In genomic region chr9:71772338-71772737, GRCm38 (mm10) we compare ENCODE assay signal across 8 mouse cellular contexts. TPM values are rescaled to one million over a fixed set of nuclear protein-coding genes. Genes with fewer than 3 reads are reported as not detected.
DNase-seq lines count a peak whose midpoint lies in the region; ATAC-seq and TF ChIP-seq lines count a peak whose summit lies in the region.

No protein-coding gene starts in this region.

- peaks cover 3% of the 10 kb centered on the region for H3K9me3 ChIP-seq in liver, embryonic 11.5 days (ENCODE audit: control insufficient read depth, low read length)

- no peak overlapping the region for H3K27ac ChIP-seq in liver, adult 2 months (replicated peaks; ENCODE audit: insufficient read depth, low read depth, low read length)
- H3K27ac ChIP-seq in liver, embryonic 11.5 days (ENCODE audit: low read depth, low read length), result no peak overlapping the region

- H3K4me2 ChIP-seq in liver, embryonic 11.5 days, result no peak overlapping the region

- WGBS in liver, adult 2 months, result 76% methylated on average over 5 of the region's 5 CpGs
- 66% methylated on average over 5 of the region's 5 CpGs for WGBS in liver, embryonic 11.5 days

- H3K79me2 ChIP-seq in liver, adult 2 months (ENCODE audit: control insufficient read depth, insufficient read depth, low read length), result peaks cover 24% of the 10 kb centered on the region; the same call in 1 of the 2 replicates

- TF ChIP-seq POLR2A in liver, adult 2 months (IDR thresholded peaks at IDR 0.05; ENCODE audit: extremely low read depth, insufficient read depth, low read length), result no peak

- no peak overlapping the region for H3K9ac ChIP-seq in liver, adult 2 months (ENCODE audit: low read depth, low read length)
- no peak overlapping the region for H3K9ac ChIP-seq in liver, embryonic 11.5 days (ENCODE audit: low read depth, low read length)

- H3K4me3 ChIP-seq in liver, adult 2 months (ENCODE audit: insufficient read depth, low read depth, low read length), result no peak overlapping the region
- H3K4me3 ChIP-seq in liver, embryonic 11.5 days (ENCODE audit: low read depth, low read length), result no peak overlapping the region

- H3K27me3 ChIP-seq in liver, adult 2 months (ENCODE audit: control insufficient read depth, insufficient read depth, low read length), result no peaks in the 10 kb centered on the region
- peaks cover 29% of the 10 kb centered on the region for H3K27me3 ChIP-seq in liver, embryonic 11.5 days (replicated peaks; ENCODE audit: control insufficient read depth, insufficient read depth, low read length)

- no peak for ATAC-seq in cerebellum, adult (ENCODE audit: insufficient number of reproducible peaks, low FRiP score, low TSS enrichment)
- no peak for ATAC-seq in liver, embryonic 11.5 days (replicated peaks; ENCODE audit: low FRiP score)

- DNase-seq in cerebellum, adult 11 months, result peak; percentile 52
- peak; percentile 50 for DNase-seq in liver, adult 2 months (ENCODE audit: extremely low read depth, low read depth, low spot score)
- DNase-seq in liver, embryonic 11.5 days (ENCODE audit: low spot score), result no peak
- DNase-seq in c-Kit-positive CD71-positive TER-119-positive erythroid progenitor cells, embryonic 14.5 days (ENCODE audit: low spot score), result peak; percentile 41
- DNase-seq in kidney, postnatal 25 days, result peak; percentile 66 to 84
- DNase-seq in spleen, adult 12 weeks (ENCODE audit: low spot score), result peak; percentile 15
- no peak for DNase-seq in Muller cell, postnatal 12 days (ENCODE audit: inconsistent ontology term)

- H3K4me1 ChIP-seq in liver, adult 2 months (ENCODE audit: control insufficient read depth, insufficient read depth, low read length), result peaks cover 10% of the 10 kb centered on the region
- H3K4me1 ChIP-seq in liver, embryonic 11.5 days (replicated peaks; ENCODE audit: control insufficient read depth, insufficient read depth, low read length), result peaks cover 9% of the 10 kb centered on the region

- H3K36me3 ChIP-seq in liver, adult 2 months (ENCODE audit: control insufficient read depth, insufficient read depth, low read length), result no peaks in the 10 kb centered on the region
- H3K36me3 ChIP-seq in liver, embryonic 11.5 days (ENCODE audit: control insufficient read depth, insufficient read depth, low read length), result no peaks in the 10 kb centered on the region

- peak; percentile 64 for TF ChIP-seq CTCF in liver, adult 2 months (IDR thresholded peaks at IDR 0.05; ENCODE audit: low read depth, low read length)

RNA-seq across cellular contexts. Expression of gene Cgnl1, which starts 0.9 kb away (rescaled TPM):
- 22.4 and 25.0 TPM in 2 replicates for total RNA-seq in liver, adult 2 months (2014; rRNA removed)
- 16.3 and 17.2 TPM in 2 replicates for polyA plus RNA-seq in liver, adult 2 months (2012; rRNA removed)
- polyA plus RNA-seq in liver, embryonic 11.5 days (2014; fragmentation: Nextera tagmentation; extraction: Ambion mirVana), result 4.5 and 5.9 TPM in 2 replicates

Comparison
In these comparisons a context has a peak if more than half of its experiments do, and no peak if none do; other contexts are left out.
1. DNase-seq: peak in cerebellum, adult 11 months (single experiment), liver, adult 2 months (single experiment), c-Kit-positive CD71-positive TER-119-positive erythroid progenitor cells, embryonic 14.5 days (single experiment), kidney, postnatal 25 days (2 of 2) and spleen, adult 12 weeks (single experiment); none in liver, embryonic 11.5 days (single experiment) and Muller cell, postnatal 12 days (single experiment).